Mouse (Mus musculus): Measurements from ENCODE around the gene Pcgf5. TPM values are rescaled to one million over a fixed set of nuclear protein-coding genes. Genes with fewer than 3 reads are reported as not detected.
A peak's percentile ranks its signal among the peaks of the same experiment; 100 is the strongest.

Pcgf5 gene
- polyA plus RNA-seq, 1 experiment from 2014 or later, result 5.3 TPM

- peaks cover 57% of the 10 kb centered on the region for H3K27me3 ChIP-seq
- WGBS, result 93% methylated on average over 9 of the region's 9 CpGs
Observed at GRCm38 (mm10) chr19:36350870-36351269, 2.8 kb downstream of the Pcgf5 start.

GRCm38 (mm10) chr19:36362541-36362940 lies 14.4 kb downstream of the Pcgf5 start:
- no peaks in the 10 kb centered on the region for H3K27me3 ChIP-seq
- no peaks in the 10 kb centered on the region for H3K9me3 ChIP-seq
- no peaks in the 10 kb centered on the region for H3K36me3 ChIP-seq
- H3K4me2 ChIP-seq, result no peak overlapping the region
- no peaks in the 10 kb centered on the region for H3K4me1 ChIP-seq (replicated peaks)
- whole genome bisulfite sequencing, result 92% methylated on average over 5 of the region's 5 CpGs
- ATAC-seq (ENCODE audit: low read depth), result no peak
- no peak overlapping the region for H3K27ac ChIP-seq (replicated peaks)
- no peak overlapping the region for H3K4me3 ChIP-seq
- no peak overlapping the region for H3K9ac ChIP-seq

More at GRCm38 (mm10) chr19:36350870-36351269, 2.8 kb downstream of the Pcgf5 start:
- H3K4me3 ChIP-seq, result no peak overlapping the region
- H3K4me1 ChIP-seq (replicated peaks), result peaks cover 12% of the 10 kb centered on the region
- no peak overlapping the region for H3K4me2 ChIP-seq
- H3K27ac ChIP-seq (replicated peaks), result no peak overlapping the region
- no peaks in the 10 kb centered on the region for H3K36me3 ChIP-seq
- H3K9me3 ChIP-seq, result no peaks in the 10 kb centered on the region
- no peak for ATAC-seq (ENCODE audit: low read depth)
- no peak overlapping the region for H3K9ac ChIP-seq

GRCm38 (mm10) chr19:36364757-36365156 lies 16.6 kb downstream of the Pcgf5 start:
- Histone ChIP-seq H3K27ac (replicated peaks) (no peak overlapping the region), H3K4me3 (no peak overlapping the region), H3K27me3 (no peaks in the 10 kb centered on the region), H3K36me3 (no peaks in the 10 kb centered on the region), H3K9me3 (no peaks in the 10 kb centered on the region), H3K4me1 (replicated peaks) (no peaks in the 10 kb centered on the region), H3K9ac (no peak overlapping the region), H3K4me2 (no peak overlapping the region)
- 91% methylated on average over 8 of the region's 8 CpGs for WGBS
- no peak for ATAC-seq (ENCODE audit: low read depth)

- Histone ChIP-seq H3K27ac (replicated peaks) (no peak overlapping the region), H3K9me3 (no peaks in the 10 kb centered on the region), H3K36me3 (no peaks in the 10 kb centered on the region), H3K4me3 (no peak overlapping the region), H3K9ac (no peak overlapping the region), H3K4me2 (no peak overlapping the region), H3K4me1 (replicated peaks) (peaks cover 6% of the 10 kb centered on the region; the same call in 1 of the 2 replicates), H3K27me3 (peaks cover 23% of the 10 kb centered on the region)
- WGBS, result 85% methylated on average over 10 of the region's 10 CpGs
- ATAC-seq (ENCODE audit: low read depth), result no peak
Observed at GRCm38 (mm10) chr19:36371478-36371877, 23.4 kb downstream of the Pcgf5 start.

GRCm38 (mm10) chr19:36373056-36373621 lies 25.0 kb downstream of the Pcgf5 start:
- no peak overlapping the region for H3K9ac ChIP-seq
- H3K36me3 ChIP-seq, result no peaks in the 10 kb centered on the region
- no peak overlapping the region for H3K4me3 ChIP-seq
- H3K4me1 ChIP-seq (replicated peaks), result peaks cover 6% of the 10 kb centered on the region; the same call in 1 of the 2 replicates
- H3K27me3 ChIP-seq, result peaks cover 23% of the 10 kb centered on the region
- H3K9me3 ChIP-seq, result no peaks in the 10 kb centered on the region
- H3K27ac ChIP-seq (replicated peaks), result no peak overlapping the region
- H3K4me2 ChIP-seq, result no peak overlapping the region
- WGBS, result 10% methylated on average over 6 of the region's 6 CpGs
- ATAC-seq (ENCODE audit: low read depth), result no peak

- ATAC-seq (ENCODE audit: low read depth), result no peak
- no peak overlapping the region for H3K9ac ChIP-seq
- no peak overlapping the region for H3K4me2 ChIP-seq
- H3K4me1 ChIP-seq (replicated peaks), result peaks cover 6% of the 10 kb centered on the region; the same call in 1 of the 2 replicates
- no peaks in the 10 kb centered on the region for H3K36me3 ChIP-seq
- H3K9me3 ChIP-seq, result no peaks in the 10 kb centered on the region
- no peak overlapping the region for H3K4me3 ChIP-seq
- H3K27ac ChIP-seq (replicated peaks), result no peak overlapping the region
- peaks cover 23% of the 10 kb centered on the region for H3K27me3 ChIP-seq
- WGBS, result 79% methylated on average over 11 of the region's 11 CpGs
Observed at GRCm38 (mm10) chr19:36375200-36375783, 27.2 kb downstream of the Pcgf5 start.

- WGBS, result 77% methylated on average over 7 of the region's 7 CpGs
- H3K9me3 ChIP-seq, result no peaks in the 10 kb centered on the region
- no peak overlapping the region for H3K9ac ChIP-seq
- no peak overlapping the region for H3K4me2 ChIP-seq
- H3K27ac ChIP-seq (replicated peaks), result no peak overlapping the region
- peaks cover 6% of the 10 kb centered on the region; the same call in 1 of the 2 replicates for H3K4me1 ChIP-seq (replicated peaks)
- H3K4me3 ChIP-seq, result no peak overlapping the region
- 0 out of 2 replicates have a peak, but pooled peaks have one; percentile 27 for ATAC-seq (ENCODE audit: low read depth)
- no peaks in the 10 kb centered on the region for H3K36me3 ChIP-seq
- peaks cover 12% of the 10 kb centered on the region for H3K27me3 ChIP-seq
Observed at GRCm38 (mm10) chr19:36377729-36378128, 29.6 kb downstream of the Pcgf5 start.

- Histone ChIP-seq H3K36me3 (no peaks in the 10 kb centered on the region), H3K27ac (replicated peaks) (no peak overlapping the region), H3K4me3 (no peak overlapping the region), H3K9ac (no peak overlapping the region), H3K27me3 (peaks cover 10% of the 10 kb centered on the region), H3K9me3 (no peaks in the 10 kb centered on the region), H3K4me1 (replicated peaks) (no peaks in the 10 kb centered on the region), H3K4me2 (no peak overlapping the region)
- ATAC-seq (ENCODE audit: low read depth), result no peak
- WGBS, result 68% methylated on average over 15 of the region's 15 CpGs
Observed at GRCm38 (mm10) chr19:36378511-36379232, 30.6 kb downstream of the Pcgf5 start.

- Histone ChIP-seq H3K4me3 (no peak overlapping the region), H3K9ac (no peak overlapping the region), H3K4me2 (no peak overlapping the region), H3K27ac (replicated peaks) (no peak overlapping the region), H3K36me3 (no peaks in the 10 kb centered on the region), H3K27me3 (no peaks in the 10 kb centered on the region), H3K9me3 (no peaks in the 10 kb centered on the region), H3K4me1 (replicated peaks) (no peaks in the 10 kb centered on the region)
- ATAC-seq (ENCODE audit: low read depth), result no peak
- WGBS, result 92% methylated on average over 3 of the region's 3 CpGs
Observed at GRCm38 (mm10) chr19:36382901-36383300, 34.8 kb downstream of the Pcgf5 start.

- H3K9me3 ChIP-seq, result no peaks in the 10 kb centered on the region
- no peak for ATAC-seq (ENCODE audit: low read depth)
Observed at GRCm38 (mm10) chr19:36383977-36384376, 35.9 kb downstream of the Pcgf5 start.

GRCm38 (mm10) chr19:36384426-36384825 lies 36.3 kb downstream of the Pcgf5 start:
- H3K4me3 ChIP-seq, result no peak overlapping the region
- ATAC-seq (ENCODE audit: low read depth), result no peak
- H3K9ac ChIP-seq, result no peak overlapping the region
- H3K9me3 ChIP-seq, result no peaks in the 10 kb centered on the region
- no peak overlapping the region for H3K27ac ChIP-seq (replicated peaks)
- H3K4me2 ChIP-seq, result no peak overlapping the region
- WGBS, result 19% methylated on average over 2 of the region's 2 CpGs
- no peaks in the 10 kb centered on the region for H3K36me3 ChIP-seq
- H3K27me3 ChIP-seq, result no peaks in the 10 kb centered on the region
- no peaks in the 10 kb centered on the region for H3K4me1 ChIP-seq (replicated peaks)

More at GRCm38 (mm10) chr19:36383977-36384376, 35.9 kb downstream of the Pcgf5 start:
- 80% methylated on average over 5 of the region's 5 CpGs for WGBS
- Histone ChIP-seq H3K36me3 (no peaks in the 10 kb centered on the region), H3K27me3 (no peaks in the 10 kb centered on the region), H3K27ac (replicated peaks) (no peak overlapping the region), H3K4me2 (no peak overlapping the region), H3K9ac (no peak overlapping the region), H3K4me3 (no peak overlapping the region), H3K4me1 (replicated peaks) (no peaks in the 10 kb centered on the region)

GRCm38 (mm10) chr19:36388502-36388901 lies 40.4 kb downstream of the Pcgf5 start:
- Histone ChIP-seq H3K27me3 (no peaks in the 10 kb centered on the region), H3K9me3 (no peaks in the 10 kb centered on the region), H3K36me3 (no peaks in the 10 kb centered on the region), H3K4me3 (no peak overlapping the region), H3K4me1 (replicated peaks) (no peaks in the 10 kb centered on the region), H3K4me2 (no peak overlapping the region), H3K9ac (no peak overlapping the region), H3K27ac (replicated peaks) (no peak overlapping the region)
- no peak for ATAC-seq (ENCODE audit: low read depth)
- WGBS, result 85% methylated on average over 5 of the region's 5 CpGs

Measured in neural tube, embryonic 13.5 days (tissue).